Comparison of ENCODE assay signal across 8 mouse cellular contexts in the genomic region with DNA sequence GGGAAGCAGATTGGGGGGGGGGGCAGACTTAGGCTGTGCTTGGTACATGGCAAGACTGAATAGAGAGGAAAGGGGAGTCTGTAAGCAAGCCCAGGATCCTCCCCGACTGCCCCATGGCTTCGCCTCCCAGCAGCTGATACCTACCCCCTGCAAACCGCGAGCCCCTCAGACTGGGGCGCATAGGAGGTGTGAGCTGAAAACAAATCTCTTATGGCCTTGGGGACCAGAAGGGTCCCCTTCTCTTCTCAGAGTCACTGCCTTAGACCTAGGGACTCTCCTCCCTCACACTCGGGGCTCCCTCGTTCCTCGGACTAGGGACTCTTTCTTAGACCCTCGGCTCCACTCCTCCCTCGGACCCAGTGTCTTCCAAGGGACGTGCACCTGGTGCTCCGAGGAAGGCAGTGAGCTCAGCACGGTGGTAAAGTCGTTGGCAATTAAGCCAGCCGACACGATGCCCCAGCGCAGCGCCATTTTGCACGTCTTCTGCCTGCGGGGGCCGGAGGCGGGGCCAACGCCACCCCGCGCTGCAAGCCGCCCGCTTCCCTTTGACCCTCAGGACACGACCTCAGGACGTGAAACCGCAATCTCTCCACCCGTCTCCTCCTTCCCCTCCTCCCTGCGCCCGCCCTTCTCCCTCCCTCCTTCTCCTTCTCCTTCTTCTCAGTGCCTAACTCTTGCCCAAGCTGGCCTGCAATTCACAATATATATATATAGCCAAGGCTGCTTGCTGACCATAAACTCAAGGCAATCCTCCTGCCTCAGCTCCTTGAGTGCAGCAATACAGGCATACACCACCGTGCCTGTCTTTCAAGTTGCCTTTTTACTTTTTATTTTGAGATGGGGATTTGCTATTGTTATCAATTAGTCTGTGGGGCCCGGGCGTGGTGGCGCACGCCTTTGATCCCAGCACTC. TPM values are rescaled to one million over a fixed set of nuclear protein-coding genes. Genes with fewer than 3 reads are reported as not detected.
DNase-seq lines count a peak whose midpoint lies in the region; ATAC-seq lines count a peak whose summit lies in the region.

A gene (minus strand): TSS at position 513 of the 912 bp plus-strand sequence.

- WGBS in embryonic facial prominence, embryonic 15.5 days = 7% methylated on average over 38 of the region's 38 CpGs
- WGBS in heart, embryonic 14.5 days = 10% methylated on average over 38 of the region's 38 CpGs
- WGBS in kidney, embryonic 16.5 days = 10% methylated on average over 38 of the region's 38 CpGs
- WGBS in lung, embryonic 15.5 days = 10% methylated on average over 38 of the region's 38 CpGs
- 9% methylated on average over 38 of the region's 38 CpGs for WGBS in neural tube, embryonic 14.5 days

- peaks cover 20% of the 10 kb centered on the region for H3K4me1 ChIP-seq in embryonic facial prominence, embryonic 15.5 days
- H3K4me1 ChIP-seq in heart, embryonic 14.5 days (ENCODE audit: control insufficient read depth in 2 of 2, insufficient read depth in 2 of 2, low read length in 2 of 2) = peaks cover 5 to 7% of the 10 kb centered on the region in 2 experiments; a peak in 2 of 4 replicates
- H3K4me1 ChIP-seq in kidney, embryonic 16.5 days (ENCODE audit: insufficient read depth, low read length) = peaks cover 26% of the 10 kb centered on the region
- H3K4me1 ChIP-seq in lung, embryonic 15.5 days = peaks cover 14% of the 10 kb centered on the region; the same call in 1 of the 2 replicates
- H3K4me1 ChIP-seq in neural tube, embryonic 14.5 days (ENCODE audit: control insufficient read depth, insufficient read depth, low read length) = peaks cover 4% of the 10 kb centered on the region; the same call in 1 of the 2 replicates

- H3K27ac ChIP-seq in embryonic facial prominence, embryonic 15.5 days (replicated peaks) = peak within 1 kb of the TSS; percentile 83
- peak within 1 kb of the TSS; percentile 59 to 65; a peak in 3 of 4 replicates for H3K27ac ChIP-seq in heart, embryonic 14.5 days (replicated peaks in 1 of 2; ENCODE audit: control insufficient read depth in 1 of 2, insufficient read depth in 1 of 2, low read depth in 2 of 2, low read length in 2 of 2)
- peak within 1 kb of the TSS; percentile 73 for H3K27ac ChIP-seq in kidney, embryonic 16.5 days (ENCODE audit: low read length)
- H3K27ac ChIP-seq in lung, embryonic 15.5 days = peak within 1 kb of the TSS; percentile 57; the same call in 1 of the 2 replicates
- H3K27ac ChIP-seq in neural tube, embryonic 14.5 days (ENCODE audit: low read depth, low read length) = peak within 1 kb of the TSS; percentile 74

- peaks cover 15% of the 10 kb centered on the region for H3K36me3 ChIP-seq in embryonic facial prominence, embryonic 15.5 days
- peaks cover 16% of the 10 kb centered on the region for H3K36me3 ChIP-seq in heart, embryonic 14.5 days (ENCODE audit: control insufficient read depth, insufficient read depth, low read length)
- peaks cover 14% of the 10 kb centered on the region for H3K36me3 ChIP-seq in kidney, embryonic 16.5 days (ENCODE audit: insufficient read depth, low read length)
- H3K36me3 ChIP-seq in lung, embryonic 15.5 days = peaks cover 11% of the 10 kb centered on the region
- H3K36me3 ChIP-seq in neural tube, embryonic 14.5 days (ENCODE audit: control insufficient read depth, insufficient read depth, low read length) = 0 out of 2 replicates have a peak, but pooled peaks cover 9% of the 10 kb centered on the region

- H3K9ac ChIP-seq in embryonic facial prominence, embryonic 15.5 days = peak within 1 kb of the TSS; percentile 35
- peak within 1 kb of the TSS; percentile 78 for H3K9ac ChIP-seq in heart, embryonic 14.5 days (ENCODE audit: low read length)
- H3K9ac ChIP-seq in kidney, embryonic 16.5 days (replicated peaks; ENCODE audit: low read length) = peak within 1 kb of the TSS; percentile 74
- H3K9ac ChIP-seq in lung, embryonic 15.5 days = peak within 1 kb of the TSS; percentile 52
- H3K9ac ChIP-seq in neural tube, embryonic 14.5 days (replicated peaks; ENCODE audit: low read depth, low read length) = peak within 1 kb of the TSS; percentile 44

- no peaks in the 10 kb centered on the region for H3K9me3 ChIP-seq in embryonic facial prominence, embryonic 15.5 days (replicated peaks)
- H3K9me3 ChIP-seq in heart, embryonic 14.5 days (ENCODE audit: control insufficient read depth, low read length) = no peaks in the 10 kb centered on the region
- H3K9me3 ChIP-seq in kidney, embryonic 16.5 days (ENCODE audit: low read length) = no peaks in the 10 kb centered on the region
- no peaks in the 10 kb centered on the region for H3K9me3 ChIP-seq in lung, embryonic 15.5 days
- H3K9me3 ChIP-seq in neural tube, embryonic 14.5 days (ENCODE audit: control insufficient read depth, low read length) = no peaks in the 10 kb centered on the region

- peak within 1 kb of the TSS; percentile 67 for H3K4me2 ChIP-seq in embryonic facial prominence, embryonic 15.5 days (replicated peaks)
- peak within 1 kb of the TSS; percentile 78 for H3K4me2 ChIP-seq in heart, embryonic 14.5 days (ENCODE audit: low read length)
- peak within 1 kb of the TSS; percentile 67 for H3K4me2 ChIP-seq in kidney, embryonic 16.5 days (replicated peaks; ENCODE audit: low read depth, low read length)
- peak within 1 kb of the TSS; percentile 82 for H3K4me2 ChIP-seq in lung, embryonic 15.5 days
- peak within 1 kb of the TSS; percentile 53 for H3K4me2 ChIP-seq in neural tube, embryonic 14.5 days (ENCODE audit: low read depth, low read length)

- H3K27me3 ChIP-seq in embryonic facial prominence, embryonic 15.5 days = no peaks in the 10 kb centered on the region
- no peaks in the 10 kb centered on the region for H3K27me3 ChIP-seq in heart, embryonic 14.5 days (ENCODE audit: control insufficient read depth, insufficient read depth, low read length)
- no peaks in the 10 kb centered on the region for H3K27me3 ChIP-seq in kidney, embryonic 16.5 days (ENCODE audit: insufficient read depth, low read length)
- H3K27me3 ChIP-seq in lung, embryonic 15.5 days = no peaks in the 10 kb centered on the region
- H3K27me3 ChIP-seq in neural tube, embryonic 14.5 days (ENCODE audit: control insufficient read depth, insufficient read depth, low read length) = no peaks in the 10 kb centered on the region

- peak; percentile 55 to 66 for DNase-seq in urinary bladder, adult 18-20 months (ENCODE audit: low spot score in 2 of 2)
- no peak for DNase-seq in urinary bladder, adult 2 months (ENCODE audit: low spot score)
- peak; percentile 25 to 38 for DNase-seq in thymus, adult 18-20 months

- ATAC-seq in embryonic facial prominence, embryonic 15.5 days (ENCODE audit: insufficient number of reproducible peaks, low FRiP score, low TSS enrichment, low read depth) = peak; percentile 67; the same call in 1 of the 2 replicates
- 0 out of 2 replicates have a peak, but pooled peaks have one; percentile 26 for ATAC-seq in heart, embryonic 14.5 days (ENCODE audit: insufficient number of reproducible peaks, insufficient read depth, low FRiP score, low read depth)
- ATAC-seq in kidney, embryonic 16.5 days (ENCODE audit: low FRiP score, low TSS enrichment) = peak; percentile 49
- ATAC-seq in lung, embryonic 15.5 days (ENCODE audit: borderline replicate concordance, extremely low read depth, low FRiP score, low TSS enrichment) = peak; percentile 51; the same call in 1 of the 2 replicates
- peak; percentile 50 for ATAC-seq in neural tube, embryonic 14.5 days (ENCODE audit: low read depth)

- peak within 1 kb of the TSS; percentile 48 for H3K4me3 ChIP-seq in embryonic facial prominence, embryonic 15.5 days (replicated peaks)
- peak within 1 kb of the TSS; percentile 55 to 63 for H3K4me3 ChIP-seq in heart, embryonic 14.5 days (ENCODE audit: control insufficient read depth in 1 of 2, insufficient read depth in 1 of 2, low read depth in 1 of 2, low read length in 2 of 2)
- peak within 1 kb of the TSS; percentile 53 for H3K4me3 ChIP-seq in kidney, embryonic 16.5 days (ENCODE audit: low read length)
- H3K4me3 ChIP-seq in lung, embryonic 15.5 days = peak within 1 kb of the TSS; percentile 50
- H3K4me3 ChIP-seq in neural tube, embryonic 14.5 days (ENCODE audit: low read depth, low read length) = peak within 1 kb of the TSS; percentile 31

RNA-seq across cellular contexts. Expression of the gene that starts here (rescaled TPM):
- polyA plus RNA-seq in urinary bladder, adult 2 months (2012; rRNA removed) = 5.7 and 7.7 TPM in 2 replicates
- 4.4 and 5.1 TPM in 2 replicates for polyA plus RNA-seq in embryonic facial prominence, embryonic 15.5 days (2015; fragmentation: Nextera tagmentation; extraction: Ambion mirVana)
- polyA plus RNA-seq in heart, embryonic 14.5 days (2014; fragmentation: Nextera tagmentation; extraction: Ambion mirVana) = 5.2 and 5.7 TPM in 2 replicates
- 2.4 and 3.3 TPM in 2 replicates for polyA plus RNA-seq in kidney, embryonic 16.5 days (2015; fragmentation: Nextera tagmentation; extraction: Ambion mirVana)
- 2.8 and 3.4 TPM in 2 replicates for polyA plus RNA-seq in lung, embryonic 15.5 days (2015; fragmentation: Nextera tagmentation; extraction: Ambion mirVana)
- polyA plus RNA-seq in neural tube, embryonic 14.5 days (2014; fragmentation: Nextera tagmentation; extraction: Ambion mirVana) = 4.0 and 4.6 TPM in 2 replicates
